Mouse (Mus musculus): ENCODE measurements at regions not wholly inside any gene's neighbourhood (a gene's known extent, or its start where the extent isn't known, plus 50 kb on each side); places are given as distances from the start of the nearest gene placed in this dataset.
"Not testable (repeated sequence)": the region's sequence is repeated elsewhere in the genome, so short reads cannot be mapped to it uniquely, and the experiment has no call there.

GRCm38 (mm10) chr11:45349331-45349730, 502.5 kb upstream of the Clint1 start:
- Histone ChIP-seq H3K27me3 (ENCODE audit: control insufficient read depth, insufficient read depth, low read length) (no peaks in the 10 kb centered on the region), H3K36me3 (ENCODE audit: control insufficient read depth, insufficient read depth, low read length) (no peaks in the 10 kb centered on the region), H3K4me3 (ENCODE audit: control insufficient read depth, insufficient read depth, low read length) (no peak overlapping the region), H3K4me1 (replicated peaks; ENCODE audit: control insufficient read depth, insufficient read depth, low read length) (no peaks in the 10 kb centered on the region), H3K27ac (ENCODE audit: control insufficient read depth, insufficient read depth, low read length) (no peak overlapping the region)
- TF ChIP-seq CTCF (IDR thresholded peaks at IDR 0.05; ENCODE audit: borderline replicate concordance, control insufficient read depth, extremely low read depth, insufficient read depth, low read length, poor library complexity) (no peak), POLR2A (IDR thresholded peaks at IDR 0.05; ENCODE audit: control insufficient read depth, extremely low read depth, insufficient read depth, low read length, poor library complexity) (no peak)
- no peak for DNase-seq

GRCm38 (mm10) chr11:45365343-45365742, 486.5 kb upstream of the Clint1 start:
- WGBS: 86% methylated on average over 3 of the region's 3 CpGs

GRCm38 (mm10) chr11:45389243-45390146, 462.4 kb upstream of the Clint1 start:
- no peaks in the 10 kb centered on the region for H3K4me1 ChIP-seq (replicated peaks; ENCODE audit: control insufficient read depth, insufficient read depth, low read length)
- DNase-seq: no peak
- 79% methylated on average over 11 of the region's 11 CpGs for WGBS
- no peaks in the 10 kb centered on the region for H3K36me3 ChIP-seq (ENCODE audit: control insufficient read depth, insufficient read depth, low read length)
- no peak overlapping the region for H3K27ac ChIP-seq (ENCODE audit: control insufficient read depth, insufficient read depth, low read length)
- no peak for TF ChIP-seq POLR2A (IDR thresholded peaks at IDR 0.05; ENCODE audit: control insufficient read depth, extremely low read depth, insufficient read depth, low read length, poor library complexity)
- TF ChIP-seq CTCF (IDR thresholded peaks at IDR 0.05; ENCODE audit: borderline replicate concordance, control insufficient read depth, extremely low read depth, insufficient read depth, low read length, poor library complexity): no peak
- no peaks in the 10 kb centered on the region for H3K27me3 ChIP-seq (ENCODE audit: control insufficient read depth, insufficient read depth, low read length)
- no peak overlapping the region for H3K4me3 ChIP-seq (ENCODE audit: control insufficient read depth, insufficient read depth, low read length)

More at GRCm38 (mm10) chr11:45365343-45365742, 486.5 kb upstream of the Clint1 start:
- H3K27ac ChIP-seq (ENCODE audit: control insufficient read depth, insufficient read depth, low read length): no peak overlapping the region
- no peaks in the 10 kb centered on the region for H3K36me3 ChIP-seq (ENCODE audit: control insufficient read depth, insufficient read depth, low read length)
- no peak for DNase-seq
- H3K4me3 ChIP-seq (ENCODE audit: control insufficient read depth, insufficient read depth, low read length): no peak overlapping the region
- H3K27me3 ChIP-seq (ENCODE audit: control insufficient read depth, insufficient read depth, low read length): no peaks in the 10 kb centered on the region
- no peaks in the 10 kb centered on the region for H3K4me1 ChIP-seq (replicated peaks; ENCODE audit: control insufficient read depth, insufficient read depth, low read length)
- TF ChIP-seq POLR2A (IDR thresholded peaks at IDR 0.05; ENCODE audit: control insufficient read depth, extremely low read depth, insufficient read depth, low read length, poor library complexity) (no peak), CTCF (IDR thresholded peaks at IDR 0.05; ENCODE audit: borderline replicate concordance, control insufficient read depth, extremely low read depth, insufficient read depth, low read length, poor library complexity) (no peak)

GRCm38 (mm10) chr11:45396009-45396408, 455.8 kb upstream of the Clint1 start:
- Histone ChIP-seq H3K4me3 (ENCODE audit: control insufficient read depth, insufficient read depth, low read length) (no peak overlapping the region), H3K36me3 (ENCODE audit: control insufficient read depth, insufficient read depth, low read length) (no peaks in the 10 kb centered on the region), H3K27me3 (ENCODE audit: control insufficient read depth, insufficient read depth, low read length) (no peaks in the 10 kb centered on the region), H3K27ac (ENCODE audit: control insufficient read depth, insufficient read depth, low read length) (no peak overlapping the region), H3K4me1 (replicated peaks; ENCODE audit: control insufficient read depth, insufficient read depth, low read length) (no peaks in the 10 kb centered on the region)
- TF ChIP-seq POLR2A (IDR thresholded peaks at IDR 0.05; ENCODE audit: control insufficient read depth, extremely low read depth, insufficient read depth, low read length, poor library complexity): no peak
- TF ChIP-seq CTCF (IDR thresholded peaks at IDR 0.05; ENCODE audit: borderline replicate concordance, control insufficient read depth, extremely low read depth, insufficient read depth, low read length, poor library complexity): no peak
- no peak for DNase-seq
- 59% methylated on average over 3 of the region's 3 CpGs for WGBS

- 77% methylated on average over 6 of the region's 6 CpGs for whole genome bisulfite sequencing
- no peaks in the 10 kb centered on the region for H3K36me3 ChIP-seq (ENCODE audit: control insufficient read depth, insufficient read depth, low read length)
Observed at GRCm38 (mm10) chr11:45398188-45398587, 453.7 kb upstream of the Clint1 start.

GRCm38 (mm10) chr11:45404377-45405029, 447.3 kb upstream of the Clint1 start:
- no peak overlapping the region for H3K4me3 ChIP-seq (ENCODE audit: control insufficient read depth, insufficient read depth, low read length)
- H3K36me3 ChIP-seq (ENCODE audit: control insufficient read depth, insufficient read depth, low read length): no peaks in the 10 kb centered on the region
- TF ChIP-seq CTCF (IDR thresholded peaks at IDR 0.05; ENCODE audit: borderline replicate concordance, control insufficient read depth, extremely low read depth, insufficient read depth, low read length, poor library complexity): no peak
- no peak for TF ChIP-seq POLR2A (IDR thresholded peaks at IDR 0.05; ENCODE audit: control insufficient read depth, extremely low read depth, insufficient read depth, low read length, poor library complexity)
- no peak for DNase-seq
- H3K4me1 ChIP-seq (replicated peaks; ENCODE audit: control insufficient read depth, insufficient read depth, low read length): no peaks in the 10 kb centered on the region
- H3K27me3 ChIP-seq (ENCODE audit: control insufficient read depth, insufficient read depth, low read length): no peaks in the 10 kb centered on the region
- WGBS: 86% methylated on average over 10 of the region's 10 CpGs
- no peak overlapping the region for H3K27ac ChIP-seq (ENCODE audit: control insufficient read depth, insufficient read depth, low read length)

More at GRCm38 (mm10) chr11:45398188-45398587, 453.7 kb upstream of the Clint1 start:
- no peak for TF ChIP-seq CTCF (IDR thresholded peaks at IDR 0.05; ENCODE audit: borderline replicate concordance, control insufficient read depth, extremely low read depth, insufficient read depth, low read length, poor library complexity)
- TF ChIP-seq POLR2A (IDR thresholded peaks at IDR 0.05; ENCODE audit: control insufficient read depth, extremely low read depth, insufficient read depth, low read length, poor library complexity): no peak
- Histone ChIP-seq H3K4me3 (ENCODE audit: control insufficient read depth, insufficient read depth, low read length) (no peak overlapping the region), H3K4me1 (replicated peaks; ENCODE audit: control insufficient read depth, insufficient read depth, low read length) (no peaks in the 10 kb centered on the region), H3K27ac (ENCODE audit: control insufficient read depth, insufficient read depth, low read length) (no peak overlapping the region), H3K27me3 (ENCODE audit: control insufficient read depth, insufficient read depth, low read length) (no peaks in the 10 kb centered on the region)
- no peak for DNase-seq

GRCm38 (mm10) chr11:45424066-45424465, 427.8 kb upstream of the Clint1 start:
- not testable (repeated sequence) for H3K27me3 ChIP-seq (ENCODE audit: control insufficient read depth, insufficient read depth, low read length); DNase-seq; H3K36me3 ChIP-seq (ENCODE audit: control insufficient read depth, insufficient read depth, low read length); H3K4me1 ChIP-seq (replicated peaks; ENCODE audit: control insufficient read depth, insufficient read depth, low read length); H3K4me3 ChIP-seq (ENCODE audit: control insufficient read depth, insufficient read depth, low read length); H3K27ac ChIP-seq (ENCODE audit: control insufficient read depth, insufficient read depth, low read length)

Data from thymus, adult 2 months (tissue).